Mouse (Mus musculus) brain, embryonic 14.5 days (tissue): ENCODE data around the gene Sstr3.

Source experiments
- CTCF ChIP-seq: fragments of 200-500 bp; IDR thresholded peaks from 2 replicates; pipeline ENCODE4 v1.5.1; 2012; ENCODE audit warnings: inconsistent platforms, mild to moderate bottlenecking, moderate library complexity, borderline replicate concordance; ENCODE audit not compliant: insufficient read depth, insufficient read length; ENCODE audit errors: extremely low read depth
- POLR2A ChIP-seq: fragments of 200-500 bp; IDR thresholded peaks from 2 replicates; pipeline ENCODE4 v1.6.1; 2012; ENCODE audit warnings: mild to moderate bottlenecking, inconsistent platforms, borderline replicate concordance; ENCODE audit not compliant: poor library complexity, insufficient read depth, insufficient read length, severe bottlenecking; ENCODE audit errors: extremely low read depth

DNA sequence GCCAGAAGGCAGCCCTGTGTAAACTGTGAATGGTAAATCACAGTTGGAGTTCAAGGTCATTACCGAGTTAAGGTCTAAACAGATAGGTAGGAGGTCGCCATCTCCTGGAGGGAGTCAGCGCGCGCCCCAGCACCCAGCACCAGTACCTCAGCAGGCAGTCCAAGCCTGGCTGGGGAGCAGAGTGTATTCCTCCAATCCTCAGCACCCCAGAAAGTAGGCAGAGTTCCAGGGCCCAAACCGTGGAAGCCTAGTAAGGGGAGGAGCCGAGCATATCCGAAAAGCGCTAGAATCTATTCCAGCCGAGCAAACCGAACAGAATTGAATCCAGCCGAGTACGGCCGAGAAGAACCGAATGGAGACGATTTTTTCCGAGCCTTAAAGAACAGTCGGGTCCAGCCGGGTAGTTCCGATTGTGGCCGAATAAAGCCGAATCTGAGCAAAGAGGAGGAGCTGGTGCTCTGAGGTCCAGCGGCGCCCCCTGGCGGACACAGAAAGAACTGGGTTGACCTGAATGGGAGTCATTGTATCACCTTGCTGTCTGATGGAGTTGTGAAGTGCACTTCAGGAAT, 12.5 kb downstream of the Sstr3 start:
- TF ChIP-seq POLR2A (no peak), CTCF (peak; percentile 99)
